ENCODE assay signal across 8 mouse cellular contexts in genomic region chr4:151057347-151058321, GRCm38 (mm10). TPM values are rescaled to one million over a fixed set of nuclear protein-coding genes. Genes with fewer than 3 reads are reported as not detected.
DNase-seq lines count a peak whose midpoint lies in the region; ATAC-seq lines count a peak whose summit lies in the region.

Gene Vamp3 (minus strand): TSS chr4:151057963.

- no peaks in the 10 kb centered on the region for H3K27me3 ChIP-seq in heart, embryonic 14.5 days (ENCODE audit: control insufficient read depth, insufficient read depth, low read length)
- no peaks in the 10 kb centered on the region for H3K27me3 ChIP-seq in liver, embryonic 13.5 days
- no peaks in the 10 kb centered on the region for H3K27me3 ChIP-seq in stomach, embryonic 16.5 days (ENCODE audit: control insufficient read depth, insufficient read depth, low read length)

- peak within 1 kb of the TSS; percentile 67 to 81 for H3K4me3 ChIP-seq in heart, embryonic 14.5 days (ENCODE audit: control insufficient read depth in 1 of 2, insufficient read depth in 1 of 2, low read depth in 1 of 2, low read length in 2 of 2)
- peak within 1 kb of the TSS; percentile 98 for H3K4me3 ChIP-seq in liver, embryonic 13.5 days (replicated peaks)
- H3K4me3 ChIP-seq in stomach, embryonic 16.5 days (replicated peaks; ENCODE audit: low read length), result peak within 1 kb of the TSS; percentile 93

- peak within 1 kb of the TSS; percentile 87 to 93 for H3K27ac ChIP-seq in heart, embryonic 14.5 days (replicated peaks in 1 of 2; ENCODE audit: control insufficient read depth in 1 of 2, insufficient read depth in 1 of 2, low read depth in 2 of 2, low read length in 2 of 2)
- peak within 1 kb of the TSS; percentile 94 for H3K27ac ChIP-seq in liver, embryonic 13.5 days
- H3K27ac ChIP-seq in stomach, embryonic 16.5 days (ENCODE audit: low read length), result peak within 1 kb of the TSS; percentile 96

- peak within 1 kb of the TSS; percentile 82 for H3K4me2 ChIP-seq in heart, embryonic 14.5 days (ENCODE audit: low read length)
- H3K4me2 ChIP-seq in liver, embryonic 13.5 days, result peak within 1 kb of the TSS; percentile 84
- peak within 1 kb of the TSS; percentile 69 for H3K4me2 ChIP-seq in stomach, embryonic 16.5 days (ENCODE audit: low read depth, low read length)

- peaks cover 0 to 12% of the 10 kb centered on the region in 2 experiments; a peak in 2 of 4 replicates for H3K4me1 ChIP-seq in heart, embryonic 14.5 days (ENCODE audit: control insufficient read depth in 2 of 2, insufficient read depth in 2 of 2, low read length in 2 of 2)
- H3K4me1 ChIP-seq in liver, embryonic 13.5 days (replicated peaks), result peaks cover 28% of the 10 kb centered on the region
- peaks cover 5% of the 10 kb centered on the region; the same call in 1 of the 2 replicates for H3K4me1 ChIP-seq in stomach, embryonic 16.5 days (ENCODE audit: control insufficient read depth, insufficient read depth, low read length)

- H3K9ac ChIP-seq in heart, embryonic 14.5 days (ENCODE audit: low read length), result peak within 1 kb of the TSS; percentile 82
- peak within 1 kb of the TSS; percentile 97 for H3K9ac ChIP-seq in liver, embryonic 13.5 days
- peak within 1 kb of the TSS; percentile 98 for H3K9ac ChIP-seq in stomach, embryonic 16.5 days (ENCODE audit: low read length)

- DNase-seq in c-Kit-negative CD71-positive TER-119-positive erythroid progenitor cells, embryonic 14.5 days (ENCODE audit: low read depth, low spot score), result peak; percentile 97
- peak; percentile 94 for DNase-seq in fibroblast of lung, adult 2 months (ENCODE audit: low read depth)
- DNase-seq in kidney, postnatal 14 days, result peak; percentile 100
- DNase-seq in liver, embryonic 13.5 days, result peak; percentile 96
- DNase-seq in neural tube, embryonic 10.5 days (ENCODE audit: extremely low spot score, low spot score), result peak; percentile 99

- H3K9me3 ChIP-seq in heart, embryonic 14.5 days (ENCODE audit: control insufficient read depth, low read length), result no peaks in the 10 kb centered on the region
- no peaks in the 10 kb centered on the region for H3K9me3 ChIP-seq in liver, embryonic 13.5 days (replicated peaks)
- H3K9me3 ChIP-seq in stomach, embryonic 16.5 days (replicated peaks; ENCODE audit: control insufficient read depth, low read length), result peaks cover 10% of the 10 kb centered on the region; the same call in 1 of the 2 replicates

- WGBS in heart, embryonic 14.5 days, result under 1% methylated on average over 111 of the region's 114 CpGs
- WGBS in liver, embryonic 13.5 days (ENCODE audit: insufficient replicate concordance), result under 1% methylated on average over 114 of the region's 114 CpGs
- under 1% methylated on average over 114 of the region's 114 CpGs for WGBS in stomach, embryonic 16.5 days

- peak; percentile 99 for ATAC-seq in CD4-positive, CD25-positive, alpha-beta regulatory T cell, adult 4 months
- peak; percentile 99 for ATAC-seq in heart, embryonic 14.5 days (ENCODE audit: insufficient number of reproducible peaks, insufficient read depth, low FRiP score, low read depth)
- ATAC-seq in liver, embryonic 13.5 days (ENCODE audit: low read depth), result peak; percentile 97
- ATAC-seq in stomach, embryonic 16.5 days (ENCODE audit: insufficient read depth, low FRiP score), result peak; percentile 100

- peaks cover 46% of the 10 kb centered on the region for H3K36me3 ChIP-seq in heart, embryonic 14.5 days (ENCODE audit: control insufficient read depth, insufficient read depth, low read length)
- peaks cover 19% of the 10 kb centered on the region for H3K36me3 ChIP-seq in liver, embryonic 13.5 days
- H3K36me3 ChIP-seq in stomach, embryonic 16.5 days (ENCODE audit: control insufficient read depth, insufficient read depth, low read length), result no peaks in the 10 kb centered on the region

RNA-seq across cellular contexts. Expression of gene Vamp3, which starts in this region (rescaled TPM):
- 10 to 100 TPM; 41.7 to 53.2 TPM for polyA plus RNA-seq in CD4-positive, CD25-positive, alpha-beta regulatory T cell, adult 4 months (2017; shearing (Covaris generic))
- 89.7 and 97.4 TPM in 2 replicates for polyA plus RNA-seq in heart, embryonic 14.5 days (2014; fragmentation: Nextera tagmentation; extraction: Ambion mirVana)
- 43.1 and 47.5 TPM in 2 replicates for polyA plus RNA-seq in liver, embryonic 13.5 days (2015; fragmentation: Nextera tagmentation; extraction: Ambion mirVana)
- 131 and 144 TPM in 2 replicates for polyA plus RNA-seq in stomach, embryonic 16.5 days (2015; fragmentation: Nextera tagmentation; extraction: Ambion mirVana)

Comparison
In these comparisons a context has a peak if more than half of its experiments do, and no peak if none do; other contexts are left out.
1. Peak in every context shown above with its lines: DNase-seq, ATAC-seq, H3K4me3 ChIP-seq and H3K27ac ChIP-seq.